8 mouse cellular contexts compared by ENCODE assay signal in the genomic region with DNA sequence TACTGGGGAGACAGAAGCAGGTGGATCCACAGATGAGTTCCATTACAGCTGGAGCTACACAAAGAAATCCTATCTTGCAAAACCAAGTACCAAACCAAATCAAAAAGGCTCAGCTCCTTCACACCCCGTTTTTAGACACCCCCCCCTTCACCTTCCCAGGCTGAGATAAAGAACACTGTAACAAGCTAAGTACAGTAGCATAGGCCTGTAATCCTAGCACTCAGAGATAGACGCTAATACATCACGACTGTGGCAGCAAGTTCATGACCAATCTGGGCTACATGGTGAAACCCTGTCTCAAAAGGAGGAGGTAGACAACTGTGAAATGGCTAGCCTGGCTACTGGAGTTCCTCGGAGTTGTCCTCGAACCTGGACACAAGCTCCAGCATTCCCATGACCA. TPM values are rescaled to one million over a fixed set of nuclear protein-coding genes. Genes with fewer than 3 reads are reported as not detected.
DNase-seq lines count a peak whose midpoint lies in the region; ATAC-seq and TF ChIP-seq lines count a peak whose summit lies in the region.

No protein-coding gene starts in this region.

- H3K9me3 ChIP-seq in hindbrain, embryonic 14.5 days (ENCODE audit: control insufficient read depth, low read length) = no peaks in the 10 kb centered on the region
- H3K9me3 ChIP-seq in midbrain, embryonic 12.5 days = no peaks in the 10 kb centered on the region

- H3K4me1 ChIP-seq in kidney, adult 2 months (ENCODE audit: control insufficient read depth, insufficient read depth, low read length) = peaks cover 13% of the 10 kb centered on the region; the same call in 1 of the 2 replicates
- peaks cover 18% of the 10 kb centered on the region for H3K4me1 ChIP-seq in hindbrain, embryonic 14.5 days (replicated peaks; ENCODE audit: control insufficient read depth, insufficient read depth, low read length)
- peaks cover 20% of the 10 kb centered on the region for H3K4me1 ChIP-seq in midbrain, embryonic 12.5 days

- H3K9ac ChIP-seq in hindbrain, embryonic 14.5 days = peak overlapping the region; percentile 93
- H3K9ac ChIP-seq in midbrain, embryonic 12.5 days (replicated peaks) = peak overlapping the region; percentile 96

- no peaks in the 10 kb centered on the region for H3K27me3 ChIP-seq in kidney, adult 2 months (replicated peaks; ENCODE audit: control insufficient read depth, insufficient read depth, low read length)
- no peaks in the 10 kb centered on the region for H3K27me3 ChIP-seq in hindbrain, embryonic 14.5 days (ENCODE audit: control insufficient read depth, insufficient read depth, low read length)
- H3K27me3 ChIP-seq in midbrain, embryonic 12.5 days = no peaks in the 10 kb centered on the region

- peak overlapping the region; percentile 80 for H3K4me3 ChIP-seq in kidney, adult 2 months (ENCODE audit: insufficient read depth, low read depth, low read length)
- H3K4me3 ChIP-seq in hindbrain, embryonic 14.5 days (replicated peaks; ENCODE audit: low read length) = peak overlapping the region; percentile 82
- H3K4me3 ChIP-seq in midbrain, embryonic 12.5 days = peak overlapping the region; percentile 91

- peaks cover 3% of the 10 kb centered on the region for H3K36me3 ChIP-seq in kidney, adult 2 months (ENCODE audit: control insufficient read depth, insufficient read depth, low read length)
- H3K36me3 ChIP-seq in hindbrain, embryonic 14.5 days (replicated peaks; ENCODE audit: control insufficient read depth, insufficient read depth) = peaks cover 49% of the 10 kb centered on the region
- peaks cover 41% of the 10 kb centered on the region for H3K36me3 ChIP-seq in midbrain, embryonic 12.5 days

- WGBS in kidney, adult 2 months = 16% methylated on average over 5 of the region's 5 CpGs
- 60% methylated on average over 5 of the region's 5 CpGs for whole genome bisulfite sequencing in hindbrain, embryonic 14.5 days
- 53% methylated on average over 5 of the region's 5 CpGs for WGBS in midbrain, embryonic 12.5 days

- TF ChIP-seq POLR2A in kidney, adult 2 months (IDR thresholded peaks at IDR 0.05; ENCODE audit: low read depth, low read length) = no peak
- no peak for TF ChIP-seq POLR2A in brain, embryonic 14.5 days (IDR thresholded peaks at IDR 0.05; ENCODE audit: borderline replicate concordance, extremely low read depth, insufficient read depth, insufficient read length, poor library complexity, severe bottlenecking)

- ATAC-seq in hindbrain, embryonic 14.5 days (ENCODE audit: low FRiP score) = no peak
- no peak for ATAC-seq in midbrain, embryonic 12.5 days (ENCODE audit: low FRiP score, low read depth)

- no peak for DNase-seq in kidney, adult 2 months
- DNase-seq in kidney, postnatal 14 days = no peak
- DNase-seq in brain, embryonic 14.5 days (ENCODE audit: low read depth) = peak; percentile 2
- no peak for DNase-seq in hindbrain, embryonic 14.5 days (ENCODE audit: low spot score)
- no peak for DNase-seq in spleen, adult 12 weeks (ENCODE audit: low spot score)
- no peak for DNase-seq in MN1 (ENCODE audit: low spot score)
- DNase-seq in cerebellum, postnatal 10 days = no peak

- TF ChIP-seq CTCF in kidney, adult 2 months (conservative IDR thresholded peaks at IDR 0.05; ENCODE audit: insufficient read depth, insufficient read length, low read depth, low read length) = no peak
- no peak for TF ChIP-seq CTCF in brain, embryonic 14.5 days (IDR thresholded peaks at IDR 0.05; ENCODE audit: borderline replicate concordance, extremely low read depth, insufficient read depth, insufficient read length)

- peak overlapping the region; percentile 74 for H3K4me2 ChIP-seq in hindbrain, embryonic 14.5 days (replicated peaks)
- peak overlapping the region; percentile 89 for H3K4me2 ChIP-seq in midbrain, embryonic 12.5 days (replicated peaks)

- H3K27ac ChIP-seq in kidney, adult 2 months (ENCODE audit: insufficient read depth, low read depth, low read length) = peak overlapping the region; percentile 91
- no peak overlapping the region for H3K27ac ChIP-seq in hindbrain, embryonic 14.5 days
- H3K27ac ChIP-seq in midbrain, embryonic 12.5 days (replicated peaks) = no peak overlapping the region

RNA-seq across cellular contexts. Expression of gene Atp5j2, which starts 1.5 kb away (rescaled TPM):
- polyA plus RNA-seq in kidney, adult 2 months (2012; rRNA removed) = 346 and 489 TPM in 2 replicates
- polyA plus RNA-seq in brain, embryonic 14.5 days (2012; rRNA removed) = 220 and 254 TPM in 2 replicates
- polyA plus RNA-seq in hindbrain, embryonic 14.5 days (2014; fragmentation: Nextera tagmentation; extraction: Ambion mirVana) = 561 and 664 TPM in 2 replicates
- polyA plus RNA-seq in midbrain, embryonic 12.5 days (2016; fragmentation: Nextera tagmentation; extraction: Ambion mirVana) = 525 and 533 TPM in 2 replicates

RNA-seq across cellular contexts. Expression of gene Zkscan14, which starts 11.3 kb away (rescaled TPM):
- polyA plus RNA-seq in kidney, adult 2 months (2012; rRNA removed) = 3.8 and 3.9 TPM in 2 replicates
- polyA plus RNA-seq in brain, embryonic 14.5 days (2012; rRNA removed) = 5.7 and 6.7 TPM in 2 replicates
- 12.3 and 13.9 TPM in 2 replicates for polyA plus RNA-seq in hindbrain, embryonic 14.5 days (2014; fragmentation: Nextera tagmentation; extraction: Ambion mirVana)
- 10.9 TPM in 2 replicates for polyA plus RNA-seq in midbrain, embryonic 12.5 days (2016; fragmentation: Nextera tagmentation; extraction: Ambion mirVana)

RNA-seq across cellular contexts. Expression of gene Zkscan5, which starts 14.0 kb away (rescaled TPM):
- polyA plus RNA-seq in kidney, adult 2 months (2012; rRNA removed) = 5.8 and 6.2 TPM in 2 replicates
- polyA plus RNA-seq in brain, embryonic 14.5 days (2012; rRNA removed) = 9.3 and 12.3 TPM in 2 replicates
- 12.0 and 15.6 TPM in 2 replicates for polyA plus RNA-seq in hindbrain, embryonic 14.5 days (2014; fragmentation: Nextera tagmentation; extraction: Ambion mirVana)
- polyA plus RNA-seq in midbrain, embryonic 12.5 days (2016; fragmentation: Nextera tagmentation; extraction: Ambion mirVana) = 21.0 and 21.1 TPM in 2 replicates

RNA-seq across cellular contexts. Expression of gene Cpsf4, which starts 23.4 kb away (rescaled TPM):
- polyA plus RNA-seq in kidney, adult 2 months (2012; rRNA removed) = 19.2 and 19.9 TPM in 2 replicates
- 72.9 and 96.7 TPM in 2 replicates for polyA plus RNA-seq in brain, embryonic 14.5 days (2012; rRNA removed)
- polyA plus RNA-seq in hindbrain, embryonic 14.5 days (2014; fragmentation: Nextera tagmentation; extraction: Ambion mirVana) = 27.7 and 29.3 TPM in 2 replicates
- polyA plus RNA-seq in midbrain, embryonic 12.5 days (2016; fragmentation: Nextera tagmentation; extraction: Ambion mirVana) = 65.1 and 65.4 TPM in 2 replicates

RNA-seq across cellular contexts. Expression of gene Ptcd1, which starts 23.5 kb away (rescaled TPM):
- 15.3 and 16.5 TPM in 2 replicates for polyA plus RNA-seq in kidney, adult 2 months (2012; rRNA removed)
- 20.3 and 21.3 TPM in 2 replicates for polyA plus RNA-seq in brain, embryonic 14.5 days (2012; rRNA removed)
- 17.5 and 18.2 TPM in 2 replicates for polyA plus RNA-seq in hindbrain, embryonic 14.5 days (2014; fragmentation: Nextera tagmentation; extraction: Ambion mirVana)
- polyA plus RNA-seq in midbrain, embryonic 12.5 days (2016; fragmentation: Nextera tagmentation; extraction: Ambion mirVana) = 22.7 and 23.3 TPM in 2 replicates
